Mouse (Mus musculus): ENCODE results near the gene Sh3bgrl2.

Gene Sh3bgrl2

GRCm38 (mm10) chr9:83560670-83561069, 12.5 kb downstream of the Sh3bgrl2 start:
- DNase-seq (ENCODE audit: low spot score in 2 of 2) = no peak

- no peak for DNase-seq (ENCODE audit: low spot score in 2 of 2)
These were observed 14.8 kb downstream of the Sh3bgrl2 start for GRCm38 (mm10) chr9:83562889-83563288.

- no peak for DNase-seq (ENCODE audit: low spot score in 2 of 2)
These were observed 15.9 kb downstream of the Sh3bgrl2 start for GRCm38 (mm10) chr9:83563808-83564549.

- no peak for DNase-seq (ENCODE audit: low spot score in 2 of 2)
These were observed 17.0 kb downstream of the Sh3bgrl2 start for GRCm38 (mm10) chr9:83564934-83565652.

GRCm38 (mm10) chr9:83566141-83566540, 18.0 kb downstream of the Sh3bgrl2 start:
- no peak for DNase-seq (ENCODE audit: low spot score in 2 of 2)

GRCm38 (mm10) chr9:83568125-83568524, 20.0 kb downstream of the Sh3bgrl2 start:
- no peak for DNase-seq (ENCODE audit: low spot score in 2 of 2)

- DNase-seq (ENCODE audit: low spot score in 2 of 2) = no peak
These were observed 20.8 kb downstream of the Sh3bgrl2 start for GRCm38 (mm10) chr9:83568937-83569336.

GRCm38 (mm10) chr9:83569898-83570297, 21.8 kb downstream of the Sh3bgrl2 start:
- DNase-seq (ENCODE audit: low spot score in 2 of 2) = no peak

GRCm38 (mm10) chr9:83571315-83571714, 23.2 kb downstream of the Sh3bgrl2 start:
- no peak for DNase-seq (ENCODE audit: low spot score in 2 of 2)

GRCm38 (mm10) chr9:83572326-83572725, 24.2 kb downstream of the Sh3bgrl2 start:
- DNase-seq (ENCODE audit: low spot score in 2 of 2) = no peak

GRCm38 (mm10) chr9:83572870-83573269, 24.7 kb downstream of the Sh3bgrl2 start:
- no peak for DNase-seq (ENCODE audit: low spot score in 2 of 2)

GRCm38 (mm10) chr9:83573588-83573987, 25.5 kb downstream of the Sh3bgrl2 start:
- DNase-seq (ENCODE audit: low spot score in 2 of 2) = no peak

GRCm38 (mm10) chr9:83575403-83575802, 27.3 kb downstream of the Sh3bgrl2 start:
- DNase-seq (ENCODE audit: low spot score in 2 of 2) = no peak

GRCm38 (mm10) chr9:83576018-83576688, 28.0 kb downstream of the Sh3bgrl2 start:
- DNase-seq (ENCODE audit: low spot score in 2 of 2) = no peak

- DNase-seq (ENCODE audit: low spot score in 2 of 2) = peak; percentile 59 to 66
These were observed 28.5 kb downstream of the Sh3bgrl2 start for GRCm38 (mm10) chr9:83576689-83577057.

- DNase-seq (ENCODE audit: low spot score in 2 of 2) = no peak
These were observed 29.1 kb downstream of the Sh3bgrl2 start for GRCm38 (mm10) chr9:83577260-83577659.

GRCm38 (mm10) chr9:83579049-83579448, 30.9 kb downstream of the Sh3bgrl2 start:
- no peak for DNase-seq (ENCODE audit: low spot score in 2 of 2)

GRCm38 (mm10) chr9:83582748-83583147, 34.6 kb downstream of the Sh3bgrl2 start:
- DNase-seq (ENCODE audit: low spot score in 2 of 2) = no peak

GRCm38 (mm10) chr9:83586316-83587050, 38.4 kb downstream of the Sh3bgrl2 start:
- peak in 1 of 2 experiments; percentile 46 for DNase-seq (ENCODE audit: low spot score in 2 of 2)

GRCm38 (mm10) chr9:83587116-83587515, 39.0 kb downstream of the Sh3bgrl2 start:
- DNase-seq (ENCODE audit: low spot score in 2 of 2) = no peak

GRCm38 (mm10) chr9:83589063-83589462, 40.9 kb downstream of the Sh3bgrl2 start:
- DNase-seq (ENCODE audit: low spot score in 2 of 2) = peak in 1 of 2 experiments; percentile 2

Measured in right cerebral cortex, postnatal 10 days (tissue).